Mouse (Mus musculus): Measurements from ENCODE around the gene Cry2.
"Not testable (repeated sequence)": the region's sequence is repeated elsewhere in the genome, so short reads cannot be mapped to it uniquely, and the experiment has no call there.

The Cry2 gene

GRCm38 (mm10) chr2:92404737-92405136, 29.1 kb downstream of the Cry2 start:
- no peak for TF ChIP-seq CTCF (conservative IDR thresholded peaks at IDR 0.05; ENCODE audit: low read length)
- TF ChIP-seq POU5F1 (IDR thresholded peaks at IDR 0.05; ENCODE audit: borderline replicate concordance, low read length): no peak
- no peak for TF ChIP-seq NANOG (IDR thresholded peaks at IDR 0.05; ENCODE audit: borderline replicate concordance, low read length)
- Histone ChIP-seq H3K36me3 (ENCODE audit: insufficient read depth, low read length) (peaks cover 68% of the 10 kb centered on the region), H3K27me3 (ENCODE audit: insufficient read depth, low read length) (peaks cover 7% of the 10 kb centered on the region), H3K4me3 (replicated peaks; ENCODE audit: low read length) (no peak overlapping the region), H3K4me1 (replicated peaks; ENCODE audit: low read depth, low read length) (peaks cover 23% of the 10 kb centered on the region), H3K9me3 (ENCODE audit: low read length) (no peaks in the 10 kb centered on the region)

GRCm38 (mm10) chr2:92403776-92404319, 30.0 kb downstream of the Cry2 start:
- peaks cover 10% of the 10 kb centered on the region for H3K27me3 ChIP-seq (ENCODE audit: insufficient read depth, low read length)
- H3K36me3 ChIP-seq (ENCODE audit: insufficient read depth, low read length): peaks cover 59% of the 10 kb centered on the region
- H3K9me3 ChIP-seq (ENCODE audit: low read length): no peaks in the 10 kb centered on the region
- no peak overlapping the region for H3K4me3 ChIP-seq (replicated peaks; ENCODE audit: low read length)
- TF ChIP-seq CTCF (conservative IDR thresholded peaks at IDR 0.05; ENCODE audit: low read length) (no peak), NANOG (IDR thresholded peaks at IDR 0.05; ENCODE audit: borderline replicate concordance, low read length) (no peak), POU5F1 (IDR thresholded peaks at IDR 0.05; ENCODE audit: borderline replicate concordance, low read length) (no peak)
- H3K4me1 ChIP-seq (replicated peaks; ENCODE audit: low read depth, low read length): peaks cover 23% of the 10 kb centered on the region

DNA sequence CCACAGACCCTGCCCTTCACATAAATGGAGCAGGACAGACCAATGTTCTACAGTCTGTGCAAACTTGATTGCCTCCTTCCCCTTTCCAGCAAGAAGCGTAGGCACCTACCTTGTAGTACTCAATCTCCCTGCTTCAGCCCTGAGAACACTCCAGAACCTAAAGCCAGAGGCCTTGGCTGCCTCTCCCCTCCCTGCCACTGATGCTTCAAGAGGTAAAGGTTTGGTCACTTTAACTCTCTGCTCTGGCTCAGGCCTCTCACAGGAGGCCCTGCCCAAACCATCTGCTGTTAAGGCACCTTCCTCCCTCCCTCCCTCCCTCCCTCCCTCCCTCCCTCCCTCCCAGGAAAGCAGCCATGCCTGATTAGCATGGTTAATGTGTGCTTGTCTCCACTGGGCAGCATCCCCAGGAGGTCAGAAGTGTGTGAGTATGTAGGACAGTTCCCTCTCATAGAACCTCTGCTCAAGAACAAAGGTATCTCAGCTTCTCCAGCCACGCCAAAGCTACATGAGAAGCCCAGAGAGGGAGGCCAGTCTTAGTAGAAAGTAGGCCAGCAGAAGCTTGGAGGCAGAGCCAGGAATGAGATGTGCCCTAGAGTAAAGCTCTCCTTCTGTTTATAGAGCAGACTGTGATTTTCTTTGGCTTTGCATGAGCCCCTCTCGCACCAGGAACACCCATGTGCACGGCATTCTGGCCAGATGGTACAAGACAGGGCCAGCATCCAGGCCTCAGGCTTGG, 31.1 kb downstream of the Cry2 start:
- peaks cover 10% of the 10 kb centered on the region for H3K27me3 ChIP-seq (ENCODE audit: insufficient read depth, low read length)
- peaks cover 48% of the 10 kb centered on the region for H3K36me3 ChIP-seq (ENCODE audit: insufficient read depth, low read length)
- peaks cover 21% of the 10 kb centered on the region for H3K4me1 ChIP-seq (replicated peaks; ENCODE audit: low read depth, low read length)
- TF ChIP-seq POU5F1 (IDR thresholded peaks at IDR 0.05; ENCODE audit: borderline replicate concordance, low read length) (no peak), CTCF (conservative IDR thresholded peaks at IDR 0.05; ENCODE audit: low read length) (no peak), NANOG (IDR thresholded peaks at IDR 0.05; ENCODE audit: borderline replicate concordance, low read length) (no peak)
- no peak overlapping the region for H3K4me3 ChIP-seq (replicated peaks; ENCODE audit: low read length)
- H3K9me3 ChIP-seq (ENCODE audit: low read length): no peaks in the 10 kb centered on the region

DNA sequence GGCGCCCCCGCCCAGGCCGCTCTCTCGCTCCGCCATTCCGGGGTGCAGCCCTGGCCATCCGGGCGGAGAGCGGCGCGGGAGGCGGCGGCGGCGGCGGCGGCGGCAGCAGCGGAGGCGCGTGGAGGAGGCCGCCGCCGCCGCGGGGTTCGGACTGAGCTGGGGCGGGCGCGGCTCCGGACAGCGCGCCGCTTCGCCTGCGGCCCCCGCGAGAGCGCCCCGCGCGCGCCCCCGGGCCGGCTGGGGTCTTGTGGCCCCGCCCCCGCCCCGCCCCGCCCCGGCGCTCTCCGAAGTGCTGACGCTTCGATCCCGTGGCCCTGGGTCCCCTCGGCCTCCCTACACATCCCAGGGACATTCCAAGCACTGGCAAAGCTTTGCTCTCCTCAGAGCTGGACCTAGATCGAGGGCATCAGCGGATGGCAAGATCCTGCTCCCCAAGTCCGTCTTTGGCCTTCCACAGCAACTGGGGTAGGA, 32.7 kb downstream of the Cry2 start, which contains the start of gene Mapk8ip1:
Mapk8ip1 (minus strand) TSS at position 173 of the 471 bp plus-strand sequence.
- peaks cover 21% of the 10 kb centered on the region for H3K4me1 ChIP-seq (replicated peaks; ENCODE audit: low read depth, low read length)

DNA sequence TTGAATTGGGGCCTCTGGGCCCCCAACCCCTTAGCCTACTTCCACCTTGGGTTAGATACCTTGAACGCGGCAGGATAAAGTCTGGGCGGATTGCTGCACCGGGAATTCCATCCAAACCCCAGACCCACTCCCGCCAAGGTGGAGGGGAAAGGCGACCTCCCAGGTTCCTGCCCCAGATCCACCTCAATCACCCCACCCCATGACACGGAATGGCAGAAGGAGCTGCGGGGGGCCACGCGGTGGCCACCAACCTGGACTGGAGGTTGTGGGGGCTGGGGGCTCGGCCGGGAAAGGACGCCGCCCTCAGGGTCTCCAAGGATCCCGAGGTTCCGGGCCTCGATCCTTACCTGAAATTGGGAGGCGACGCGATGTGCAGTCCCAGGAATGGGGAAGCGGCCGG, 33.2 kb downstream of the Cry2 start:
- H3K4me1 ChIP-seq (replicated peaks; ENCODE audit: low read depth, low read length): peaks cover 21% of the 10 kb centered on the region
- no peaks in the 10 kb centered on the region for H3K9me3 ChIP-seq (ENCODE audit: low read length)
- H3K4me3 ChIP-seq (replicated peaks; ENCODE audit: low read length): peak overlapping the region; percentile 89
- TF ChIP-seq POU5F1 (IDR thresholded peaks at IDR 0.05; ENCODE audit: borderline replicate concordance, low read length) (no peak), NANOG (IDR thresholded peaks at IDR 0.05; ENCODE audit: borderline replicate concordance, low read length) (no peak), CTCF (conservative IDR thresholded peaks at IDR 0.05; ENCODE audit: low read length) (no peak)
- H3K27me3 ChIP-seq (ENCODE audit: insufficient read depth, low read length): peaks cover 10% of the 10 kb centered on the region
- peaks cover 27% of the 10 kb centered on the region for H3K36me3 ChIP-seq (ENCODE audit: insufficient read depth, low read length)

More for the DNA sequence above, 32.7 kb downstream of the Cry2 start, which contains the start of gene Mapk8ip1:
- peaks cover 10% of the 10 kb centered on the region for H3K27me3 ChIP-seq (ENCODE audit: insufficient read depth, low read length)
- no peak for TF ChIP-seq POU5F1 (IDR thresholded peaks at IDR 0.05; ENCODE audit: borderline replicate concordance, low read length)
- TF ChIP-seq CTCF (conservative IDR thresholded peaks at IDR 0.05; ENCODE audit: low read length): no peak
- no peak for TF ChIP-seq NANOG (IDR thresholded peaks at IDR 0.05; ENCODE audit: borderline replicate concordance, low read length)
- no peaks in the 10 kb centered on the region for H3K9me3 ChIP-seq (ENCODE audit: low read length)
- H3K4me3 ChIP-seq (replicated peaks; ENCODE audit: low read length): peak within 1 kb of the TSS; percentile 89
- H3K36me3 ChIP-seq (ENCODE audit: insufficient read depth, low read length): peaks cover 32% of the 10 kb centered on the region

GRCm38 (mm10) chr2:92399877-92400276, 34.0 kb downstream of the Cry2 start:
- Histone ChIP-seq H3K4me1 (replicated peaks; ENCODE audit: low read depth, low read length) (peaks cover 21% of the 10 kb centered on the region), H3K36me3 (ENCODE audit: insufficient read depth, low read length) (peaks cover 19% of the 10 kb centered on the region)
- not testable (repeated sequence) for H3K27me3 ChIP-seq (ENCODE audit: insufficient read depth, low read length); H3K9me3 ChIP-seq (ENCODE audit: low read length); H3K4me3 ChIP-seq (replicated peaks; ENCODE audit: low read length)

DNA sequence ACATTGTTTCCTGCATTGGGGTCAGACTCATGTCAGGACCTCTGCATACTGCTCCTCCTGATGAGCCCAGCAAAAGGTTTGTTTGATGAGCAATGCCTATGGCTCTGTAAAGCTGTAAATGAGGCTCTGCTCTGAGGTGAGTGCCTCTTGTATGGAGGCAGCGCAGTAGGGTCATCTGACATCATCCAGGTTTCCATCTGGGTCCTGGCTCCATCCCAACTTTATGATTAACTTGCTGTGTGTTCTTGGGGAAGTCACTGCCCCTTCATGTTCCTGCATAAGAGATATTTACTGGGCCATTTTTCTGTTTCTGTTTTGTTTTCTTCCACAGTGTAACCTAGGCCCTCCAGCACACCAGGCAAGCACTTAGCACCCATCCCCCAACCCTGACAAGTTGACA, 36.4 kb downstream of the Cry2 start:
- no peak for TF ChIP-seq NANOG (IDR thresholded peaks at IDR 0.05; ENCODE audit: borderline replicate concordance, low read length)
- no peak for TF ChIP-seq CTCF (conservative IDR thresholded peaks at IDR 0.05; ENCODE audit: low read length)
- no peak for TF ChIP-seq POU5F1 (IDR thresholded peaks at IDR 0.05; ENCODE audit: borderline replicate concordance, low read length)
- no peak overlapping the region for H3K4me3 ChIP-seq (replicated peaks; ENCODE audit: low read length)
- peaks cover 28% of the 10 kb centered on the region for H3K27me3 ChIP-seq (ENCODE audit: insufficient read depth, low read length)
- H3K9me3 ChIP-seq (ENCODE audit: low read length): no peaks in the 10 kb centered on the region
- H3K4me1 ChIP-seq (replicated peaks; ENCODE audit: low read depth, low read length): peaks cover 27% of the 10 kb centered on the region
- no peaks in the 10 kb centered on the region for H3K36me3 ChIP-seq (ENCODE audit: insufficient read depth, low read length)

- H3K4me1 ChIP-seq (replicated peaks; ENCODE audit: low read depth, low read length): peaks cover 33% of the 10 kb centered on the region
- H3K27me3 ChIP-seq (ENCODE audit: insufficient read depth, low read length): peaks cover 29% of the 10 kb centered on the region
- no peak for TF ChIP-seq CTCF (conservative IDR thresholded peaks at IDR 0.05; ENCODE audit: low read length)
- TF ChIP-seq NANOG (IDR thresholded peaks at IDR 0.05; ENCODE audit: borderline replicate concordance, low read length): no peak
- no peak for TF ChIP-seq POU5F1 (IDR thresholded peaks at IDR 0.05; ENCODE audit: borderline replicate concordance, low read length)
- H3K4me3 ChIP-seq (replicated peaks; ENCODE audit: low read length): no peak overlapping the region
- no peaks in the 10 kb centered on the region for H3K9me3 ChIP-seq (ENCODE audit: low read length)
- no peaks in the 10 kb centered on the region for H3K36me3 ChIP-seq (ENCODE audit: insufficient read depth, low read length)
Observed at GRCm38 (mm10) chr2:92395535-92395934, 38.3 kb downstream of the Cry2 start.
